Mouse (Mus musculus): Measurements from ENCODE around the gene Samhd1.
A peak's percentile ranks its signal among the peaks of the same experiment; 100 is the strongest.

The Samhd1 gene

GRCm38 (mm10) chr2:157136646-157137045, 1.6 kb upstream of the Samhd1 start:
- no peak for DNase-seq (ENCODE audit: extremely low spot score, low read depth, low spot score)

GRCm38 (mm10) chr2:157136176-157136575, 1.1 kb upstream of the Samhd1 start:
- no peak for DNase-seq (ENCODE audit: extremely low spot score, low read depth, low spot score)

GRCm38 (mm10) chr2:157135529-157136120, 560 bp upstream of the Samhd1 start:
- DNase-seq (ENCODE audit: extremely low spot score, low read depth, low spot score) = no peak

GRCm38 (mm10) chr2:157134479-157134931, 560 bp downstream of the Samhd1 start:
- DNase-seq (ENCODE audit: extremely low spot score, low read depth, low spot score) = peak; percentile 5

- peak; percentile 20 for DNase-seq (ENCODE audit: extremely low spot score, low read depth, low spot score)
Observed at GRCm38 (mm10) chr2:157133769-157134478, 1.1 kb downstream of the Samhd1 start.

- DNase-seq (ENCODE audit: extremely low spot score, low read depth, low spot score) = no peak
Observed at GRCm38 (mm10) chr2:157132686-157133540, 2.2 kb downstream of the Samhd1 start.

- no peak for DNase-seq (ENCODE audit: extremely low spot score, low read depth, low spot score)
Observed at GRCm38 (mm10) chr2:157132086-157132485, 3.0 kb downstream of the Samhd1 start.

- no peak for DNase-seq (ENCODE audit: extremely low spot score, low read depth, low spot score)
Observed at GRCm38 (mm10) chr2:157130813-157131514, 4.1 kb downstream of the Samhd1 start.

GRCm38 (mm10) chr2:157129601-157130164, 5.4 kb downstream of the Samhd1 start:
- DNase-seq (ENCODE audit: extremely low spot score, low read depth, low spot score) = no peak

- no peak for DNase-seq (ENCODE audit: extremely low spot score, low read depth, low spot score)
Observed at GRCm38 (mm10) chr2:157129096-157129495, 6.0 kb downstream of the Samhd1 start.

GRCm38 (mm10) chr2:157128072-157128471, 7.0 kb downstream of the Samhd1 start:
- no peak for DNase-seq (ENCODE audit: extremely low spot score, low read depth, low spot score)

GRCm38 (mm10) chr2:157127370-157127769, 7.7 kb downstream of the Samhd1 start:
- no peak for DNase-seq (ENCODE audit: extremely low spot score, low read depth, low spot score)

- no peak for DNase-seq (ENCODE audit: extremely low spot score, low read depth, low spot score)
Observed at GRCm38 (mm10) chr2:157125246-157125645, 9.8 kb downstream of the Samhd1 start.

GRCm38 (mm10) chr2:157121766-157122165, 13.3 kb downstream of the Samhd1 start:
- no peak for DNase-seq (ENCODE audit: extremely low spot score, low read depth, low spot score)

GRCm38 (mm10) chr2:157119075-157119474, 16.0 kb downstream of the Samhd1 start:
- no peak for DNase-seq (ENCODE audit: extremely low spot score, low read depth, low spot score)

GRCm38 (mm10) chr2:157118556-157118955, 16.5 kb downstream of the Samhd1 start:
- DNase-seq (ENCODE audit: extremely low spot score, low read depth, low spot score) = no peak

- peak; percentile 52 for DNase-seq (ENCODE audit: extremely low spot score, low read depth, low spot score)
Observed at GRCm38 (mm10) chr2:157116964-157117363, 18.1 kb downstream of the Samhd1 start.

GRCm38 (mm10) chr2:157108236-157108635, 26.8 kb downstream of the Samhd1 start:
- no peak for DNase-seq (ENCODE audit: extremely low spot score, low read depth, low spot score)

GRCm38 (mm10) chr2:157104454-157104853, 30.6 kb downstream of the Samhd1 start:
- DNase-seq (ENCODE audit: extremely low spot score, low read depth, low spot score) = no peak

- DNase-seq (ENCODE audit: extremely low spot score, low read depth, low spot score) = no peak
Observed at GRCm38 (mm10) chr2:157102256-157102655, 32.8 kb downstream of the Samhd1 start.

GRCm38 (mm10) chr2:157101650-157102049, 33.4 kb downstream of the Samhd1 start:
- DNase-seq (ENCODE audit: extremely low spot score, low read depth, low spot score) = no peak

Measured in hindlimb bud, embryonic 11.5 days (tissue).